Mouse (Mus musculus): ENCODE results near the gene Gm4779.
"Not testable (repeated sequence)": the region's sequence is repeated elsewhere in the genome, so short reads cannot be mapped to it uniquely, and the experiment has no call there.

Gm4779 gene

GRCm38 (mm10) chrX:101794342-101794741 lies at the start of gene Gm4779, which contains the start of gene 8030474K03Rik:
Gene Gm4779, minus strand, starts transcription at chrX:101794423.
Gene 8030474K03Rik, plus strand, starts transcription at chrX:101794656.
- no peak for DNase-seq (ENCODE audit: low spot score in 2 of 2)

- not testable (repeated sequence) for DNase-seq (ENCODE audit: low spot score in 2 of 2)
Observed at GRCm38 (mm10) chrX:101819980-101820379, 25.8 kb upstream of the Gm4779 start.

- DNase-seq (ENCODE audit: low spot score in 2 of 2) = no peak
Observed at GRCm38 (mm10) chrX:101819163-101819562, 24.9 kb upstream of the Gm4779 start.

GRCm38 (mm10) chrX:101811750-101812149 lies 17.5 kb upstream of the Gm4779 start:
- no peak for DNase-seq (ENCODE audit: low spot score in 2 of 2)

GRCm38 (mm10) chrX:101805512-101805911 lies 11.3 kb upstream of the Gm4779 start:
- DNase-seq (ENCODE audit: low spot score in 2 of 2) = no peak

GRCm38 (mm10) chrX:101791551-101791950 lies 2.7 kb downstream of the Gm4779 start:
- DNase-seq (ENCODE audit: low spot score in 2 of 2) = peak; percentile 6 to 27

GRCm38 (mm10) chrX:101772035-101772434 lies 22.2 kb downstream of the Gm4779 start:
- DNase-seq (ENCODE audit: low spot score in 2 of 2) = peak in 1 of 2 experiments; percentile 4

- DNase-seq (ENCODE audit: low spot score in 2 of 2) = no peak
Observed at GRCm38 (mm10) chrX:101770307-101770706, 23.9 kb downstream of the Gm4779 start.

- no peak for DNase-seq (ENCODE audit: low spot score in 2 of 2)
Observed at GRCm38 (mm10) chrX:101769478-101769877, 24.7 kb downstream of the Gm4779 start.

GRCm38 (mm10) chrX:101767280-101767679 lies 26.9 kb downstream of the Gm4779 start:
- no peak for DNase-seq (ENCODE audit: low spot score in 2 of 2)

- DNase-seq (ENCODE audit: low spot score in 2 of 2) = no peak
Observed at GRCm38 (mm10) chrX:101765111-101765510, 29.1 kb downstream of the Gm4779 start.

GRCm38 (mm10) chrX:101764621-101765020 lies 29.6 kb downstream of the Gm4779 start:
- no peak for DNase-seq (ENCODE audit: low spot score in 2 of 2)

- DNase-seq (ENCODE audit: low spot score in 2 of 2) = no peak
Observed at GRCm38 (mm10) chrX:101754478-101754877, 39.7 kb downstream of the Gm4779 start.

GRCm38 (mm10) chrX:101750144-101750543 lies 44.1 kb downstream of the Gm4779 start:
- no peak for DNase-seq (ENCODE audit: low spot score in 2 of 2)

- DNase-seq (ENCODE audit: low spot score in 2 of 2) = no peak
Observed at GRCm38 (mm10) chrX:101741064-101741433, 53.2 kb downstream of the Gm4779 start.

GRCm38 (mm10) chrX:101740335-101741063 lies 53.7 kb downstream of the Gm4779 start:
- no peak for DNase-seq (ENCODE audit: low spot score in 2 of 2)

Data from urinary bladder, adult 18-20 months (tissue).